Mouse (Mus musculus): ENCODE results near the gene 2010315B03Rik. TPM values are rescaled to one million over a fixed set of nuclear protein-coding genes. Genes with fewer than 3 reads are reported as not detected.
"Not testable (repeated sequence)": the region's sequence is repeated elsewhere in the genome, so short reads cannot be mapped to it uniquely, and the experiment has no call there.

2010315B03Rik gene
- polyA plus RNA-seq, 1 experiment from 2014 or later = 7.1 TPM

DNA sequence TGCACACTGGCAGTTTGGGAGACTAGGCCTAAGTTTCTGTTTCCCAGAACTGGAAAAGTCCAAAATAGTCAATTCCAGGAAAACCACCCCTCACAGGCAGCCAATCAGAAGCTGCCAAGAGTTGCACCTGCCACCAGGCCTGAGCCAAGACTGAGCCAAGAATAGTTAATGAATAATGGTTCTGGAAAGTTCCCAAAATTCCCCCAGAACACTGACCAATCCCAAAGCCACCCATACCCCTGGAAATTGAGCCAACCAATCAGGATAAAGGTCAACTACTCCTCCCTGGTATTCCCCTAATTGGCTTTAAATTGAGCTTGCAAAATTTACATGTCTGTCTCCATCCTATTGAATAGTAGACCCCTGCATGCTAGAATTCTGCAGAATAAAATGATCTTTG is 39.3 kb downstream of the 2010315B03Rik start:
- Histone ChIP-seq H3K27me3 (ENCODE audit: control insufficient read depth, insufficient read depth, low read length) (no peaks in the 10 kb centered on the region), H3K4me1 (ENCODE audit: control insufficient read depth, insufficient read depth, low read length) (no peaks in the 10 kb centered on the region), H3K4me2 (no peak overlapping the region), H3K9ac (ENCODE audit: low read length) (no peak overlapping the region), H3K27ac (ENCODE audit: low read depth, low read length) (no peak overlapping the region), H3K9me3 (ENCODE audit: control insufficient read depth, low read length) (peaks cover 38% of the 10 kb centered on the region), H3K4me3 (ENCODE audit: low read depth, low read length) (no peak overlapping the region), H3K36me3 (ENCODE audit: control insufficient read depth, insufficient read depth, low read length) (peaks cover 17% of the 10 kb centered on the region)
- DNase-seq (ENCODE audit: low spot score, missing footprints) = no peak
- ATAC-seq (ENCODE audit: low FRiP score) = no peak

DNA sequence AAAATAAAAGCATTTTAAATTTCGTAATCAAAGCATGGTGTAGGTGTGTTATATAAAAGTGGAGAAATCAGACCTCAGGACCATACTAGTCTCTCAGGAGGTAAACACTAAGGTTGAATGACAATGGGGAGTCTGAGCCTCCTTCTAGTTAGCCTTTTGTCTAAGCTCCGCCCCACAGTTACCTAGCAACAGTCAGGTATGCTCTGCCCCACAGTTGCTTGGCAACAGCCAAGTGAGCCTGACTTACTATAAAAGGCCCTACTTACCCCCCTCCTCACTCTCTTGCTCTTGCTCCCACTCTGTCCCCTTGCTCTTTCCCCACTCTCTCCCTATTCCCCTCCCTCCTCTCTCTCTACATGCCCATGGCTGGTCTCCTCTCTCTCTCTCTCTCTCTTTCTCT is 44.6 kb downstream of the 2010315B03Rik start:
- H3K27ac ChIP-seq (ENCODE audit: low read depth, low read length) = no peak overlapping the region
- H3K4me2 ChIP-seq = no peak overlapping the region

DNA sequence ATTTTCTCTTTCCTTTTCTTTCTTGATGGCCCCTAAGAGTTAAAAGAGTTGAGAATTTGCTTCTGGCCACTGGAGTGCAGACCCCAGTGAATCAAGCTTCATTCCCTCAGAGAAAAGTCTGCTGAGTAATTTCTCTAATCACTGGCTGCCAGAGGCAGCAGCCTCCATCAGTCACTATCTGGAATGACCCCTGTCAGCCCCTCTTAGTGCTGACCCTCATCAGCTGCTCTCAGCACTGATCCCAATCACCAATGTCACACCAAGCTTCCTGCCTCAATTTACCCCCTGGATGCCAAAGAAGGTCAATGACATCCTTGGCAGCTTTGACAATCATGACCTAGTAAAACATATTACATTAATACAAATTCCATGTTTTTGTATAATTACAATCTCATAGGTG is 45.0 kb downstream of the 2010315B03Rik start:
- Histone ChIP-seq H3K4me1 (ENCODE audit: control insufficient read depth, insufficient read depth, low read length) (peaks cover 6% of the 10 kb centered on the region; the same call in 1 of the 2 replicates), H3K27ac (ENCODE audit: low read depth, low read length) (no peak overlapping the region), H3K9ac (ENCODE audit: low read length) (no peak overlapping the region), H3K9me3 (ENCODE audit: control insufficient read depth, low read length) (peaks cover 18% of the 10 kb centered on the region), H3K36me3 (ENCODE audit: control insufficient read depth, insufficient read depth, low read length) (peaks cover 17% of the 10 kb centered on the region), H3K4me3 (ENCODE audit: low read depth, low read length) (no peak overlapping the region), H3K4me2 (no peak overlapping the region), H3K27me3 (ENCODE audit: control insufficient read depth, insufficient read depth, low read length) (no peaks in the 10 kb centered on the region)
- ATAC-seq (ENCODE audit: low FRiP score) (peak; percentile 69), DNase-seq (ENCODE audit: low spot score, missing footprints) (no peak)

More for the DNA sequence above, 44.6 kb downstream of the 2010315B03Rik start:
- H3K4me1 ChIP-seq (ENCODE audit: control insufficient read depth, insufficient read depth, low read length) = peaks cover 6% of the 10 kb centered on the region; the same call in 1 of the 2 replicates
- H3K9ac ChIP-seq (ENCODE audit: low read length) = no peak overlapping the region
- peaks cover 17% of the 10 kb centered on the region for H3K36me3 ChIP-seq (ENCODE audit: control insufficient read depth, insufficient read depth, low read length)
- peak; percentile 95 for DNase-seq (ENCODE audit: low spot score, missing footprints)
- WGBS = 11% methylated on average over 2 of the region's 2 CpGs
- ATAC-seq (ENCODE audit: low FRiP score) = peak; percentile 97
- no peaks in the 10 kb centered on the region for H3K27me3 ChIP-seq (ENCODE audit: control insufficient read depth, insufficient read depth, low read length)
- no peak overlapping the region for H3K4me3 ChIP-seq (ENCODE audit: low read depth, low read length)
- peaks cover 20% of the 10 kb centered on the region for H3K9me3 ChIP-seq (ENCODE audit: control insufficient read depth, low read length)

DNA sequence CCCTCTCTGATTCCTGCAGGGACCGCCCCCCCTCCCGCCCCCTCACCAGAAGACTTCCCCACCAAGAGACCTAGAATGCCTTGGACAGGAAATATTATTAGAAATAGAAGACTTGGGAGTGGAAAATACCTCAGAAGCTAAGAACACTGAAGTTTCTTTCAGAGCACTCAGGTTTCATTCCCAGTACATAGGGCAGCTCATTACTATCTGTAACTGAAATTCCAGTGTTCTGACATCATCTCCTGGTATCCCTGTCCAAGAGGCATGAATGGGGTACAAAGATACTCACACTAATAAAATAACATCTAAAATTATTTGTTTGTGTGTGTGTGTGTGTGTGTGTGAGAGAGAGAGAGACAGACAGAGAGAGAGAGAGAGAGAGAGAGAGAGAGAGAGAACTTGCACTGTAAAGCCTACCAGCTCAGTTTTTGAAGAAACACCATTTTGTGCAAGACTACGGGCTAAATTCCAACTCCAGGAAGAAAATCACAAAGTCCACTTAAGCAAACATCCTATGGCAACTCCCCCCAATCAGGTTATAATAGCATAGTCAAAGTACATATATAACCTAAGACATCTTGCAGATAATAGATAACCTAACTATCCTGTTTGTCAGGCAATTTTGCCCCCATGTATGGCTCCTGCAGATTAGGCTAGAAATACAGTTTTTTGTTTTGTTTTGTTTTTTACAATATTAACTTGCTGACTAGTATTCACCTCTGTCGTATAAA is 49.3 kb downstream of the 2010315B03Rik start:
- Histone ChIP-seq H3K27me3 (ENCODE audit: control insufficient read depth, insufficient read depth, low read length) (no peaks in the 10 kb centered on the region), H3K4me3 (ENCODE audit: low read depth, low read length) (no peak overlapping the region), H3K27ac (ENCODE audit: low read depth, low read length) (no peak overlapping the region), H3K4me2 (no peak overlapping the region), H3K36me3 (ENCODE audit: control insufficient read depth, insufficient read depth, low read length) (no peaks in the 10 kb centered on the region), H3K9ac (ENCODE audit: low read length) (no peak overlapping the region), H3K4me1 (ENCODE audit: control insufficient read depth, insufficient read depth, low read length) (peaks cover 6% of the 10 kb centered on the region; the same call in 1 of the 2 replicates), H3K9me3 (ENCODE audit: control insufficient read depth, low read length) (no peaks in the 10 kb centered on the region)
- no peak for ATAC-seq (ENCODE audit: low FRiP score)
- no peak for DNase-seq (ENCODE audit: low spot score, missing footprints)
- WGBS = 85% methylated on average over 4 of the region's 4 CpGs

DNA sequence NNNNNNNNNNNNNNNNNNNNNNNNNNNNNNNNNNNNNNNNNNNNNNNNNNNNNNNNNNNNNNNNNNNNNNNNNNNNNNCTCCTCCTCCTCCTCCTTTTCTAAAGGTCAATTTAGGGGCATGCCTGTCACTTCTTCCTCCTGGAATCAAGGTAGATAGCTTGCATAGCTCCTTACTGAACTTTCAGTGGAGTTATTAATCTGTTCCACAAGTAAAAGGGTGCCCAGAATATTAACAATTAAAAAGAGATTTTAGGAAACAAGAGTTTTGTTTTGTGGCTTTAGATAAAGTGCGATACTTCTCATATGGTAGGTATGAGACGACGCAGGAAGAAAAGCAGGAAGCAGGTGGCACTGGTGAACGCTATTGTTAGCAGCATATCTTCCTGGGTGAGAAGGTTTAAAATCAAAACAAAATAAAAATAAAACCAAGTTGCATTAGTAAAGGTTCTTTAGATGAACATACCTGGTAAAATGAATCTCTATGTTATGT is 54.4 kb downstream of the 2010315B03Rik start:
- ATAC-seq (ENCODE audit: low FRiP score) = no peak
- Histone ChIP-seq H3K9me3 (ENCODE audit: control insufficient read depth, low read length) (no peaks in the 10 kb centered on the region; the same call in 1 of the 2 replicates), H3K4me1 (ENCODE audit: control insufficient read depth, insufficient read depth, low read length) (no peaks in the 10 kb centered on the region), H3K27me3 (ENCODE audit: control insufficient read depth, insufficient read depth, low read length) (no peaks in the 10 kb centered on the region), H3K4me2 (no peak overlapping the region), H3K36me3 (ENCODE audit: control insufficient read depth, insufficient read depth, low read length) (no peaks in the 10 kb centered on the region), H3K4me3 (ENCODE audit: low read depth, low read length) (no peak overlapping the region), H3K9ac (ENCODE audit: low read length) (no peak overlapping the region), H3K27ac (ENCODE audit: low read depth, low read length) (no peak overlapping the region)
- DNase-seq (ENCODE audit: low spot score, missing footprints) = no peak
- WGBS = 85% methylated on average over 4 of the region's 4 CpGs

DNA sequence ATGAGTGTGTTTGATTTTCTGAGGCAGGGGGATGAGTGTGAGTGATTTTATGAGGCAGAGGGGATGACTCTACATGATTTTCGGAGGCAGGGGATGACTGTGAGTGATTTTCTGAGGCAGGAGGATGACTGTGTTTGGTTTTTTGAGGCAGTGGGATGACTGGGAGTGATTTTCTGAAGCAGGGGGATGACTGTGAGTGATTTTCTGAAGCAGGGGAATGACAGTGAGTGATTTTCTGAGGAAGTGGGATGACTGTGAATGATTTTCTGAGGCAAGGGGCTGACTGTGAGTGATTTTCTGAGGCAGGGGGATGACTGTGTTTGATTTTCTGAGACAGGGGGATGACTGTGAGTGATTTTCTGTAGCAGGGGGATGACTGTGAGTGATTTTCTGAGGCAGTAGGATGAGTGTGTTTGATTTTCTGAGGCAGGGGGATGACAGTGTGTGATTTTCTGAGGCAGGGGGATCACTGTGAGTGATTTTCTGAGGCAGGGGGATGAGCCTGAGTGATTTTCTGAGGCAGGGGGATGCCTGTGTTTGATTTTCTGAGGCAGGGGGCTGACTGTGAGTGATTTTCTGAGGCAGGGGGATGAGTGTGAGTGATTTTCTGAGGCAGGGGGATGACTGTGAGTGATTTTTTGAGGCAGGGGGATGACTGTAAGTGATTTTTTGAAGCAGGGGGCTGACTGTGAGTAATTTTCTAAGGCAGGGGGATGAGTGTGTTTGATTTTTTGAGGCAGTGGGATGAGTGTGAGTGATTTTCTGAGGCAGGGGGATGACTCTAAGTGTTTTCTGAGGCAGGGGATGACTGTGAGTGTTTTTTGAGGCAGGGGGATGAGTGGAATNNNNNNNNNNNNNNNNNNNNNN is 55.1 kb downstream of the 2010315B03Rik start:
- Histone ChIP-seq H3K9ac (ENCODE audit: low read length) (no peak overlapping the region), H3K4me3 (ENCODE audit: low read depth, low read length) (no peak overlapping the region), H3K27me3 (ENCODE audit: control insufficient read depth, insufficient read depth, low read length) (no peaks in the 10 kb centered on the region), H3K4me2 (no peak overlapping the region), H3K4me1 (ENCODE audit: control insufficient read depth, insufficient read depth, low read length) (no peaks in the 10 kb centered on the region), H3K36me3 (ENCODE audit: control insufficient read depth, insufficient read depth, low read length) (no peaks in the 10 kb centered on the region), H3K27ac (ENCODE audit: low read depth, low read length) (no peak overlapping the region), H3K9me3 (ENCODE audit: control insufficient read depth, low read length) (no peaks in the 10 kb centered on the region; the same call in 1 of the 2 replicates)
- 71% methylated on average over 1 of the region's 1 CpGs for WGBS
- ATAC-seq (ENCODE audit: low FRiP score) (peak; percentile 78), DNase-seq (ENCODE audit: low spot score, missing footprints) (peak; percentile 98)

DNA sequence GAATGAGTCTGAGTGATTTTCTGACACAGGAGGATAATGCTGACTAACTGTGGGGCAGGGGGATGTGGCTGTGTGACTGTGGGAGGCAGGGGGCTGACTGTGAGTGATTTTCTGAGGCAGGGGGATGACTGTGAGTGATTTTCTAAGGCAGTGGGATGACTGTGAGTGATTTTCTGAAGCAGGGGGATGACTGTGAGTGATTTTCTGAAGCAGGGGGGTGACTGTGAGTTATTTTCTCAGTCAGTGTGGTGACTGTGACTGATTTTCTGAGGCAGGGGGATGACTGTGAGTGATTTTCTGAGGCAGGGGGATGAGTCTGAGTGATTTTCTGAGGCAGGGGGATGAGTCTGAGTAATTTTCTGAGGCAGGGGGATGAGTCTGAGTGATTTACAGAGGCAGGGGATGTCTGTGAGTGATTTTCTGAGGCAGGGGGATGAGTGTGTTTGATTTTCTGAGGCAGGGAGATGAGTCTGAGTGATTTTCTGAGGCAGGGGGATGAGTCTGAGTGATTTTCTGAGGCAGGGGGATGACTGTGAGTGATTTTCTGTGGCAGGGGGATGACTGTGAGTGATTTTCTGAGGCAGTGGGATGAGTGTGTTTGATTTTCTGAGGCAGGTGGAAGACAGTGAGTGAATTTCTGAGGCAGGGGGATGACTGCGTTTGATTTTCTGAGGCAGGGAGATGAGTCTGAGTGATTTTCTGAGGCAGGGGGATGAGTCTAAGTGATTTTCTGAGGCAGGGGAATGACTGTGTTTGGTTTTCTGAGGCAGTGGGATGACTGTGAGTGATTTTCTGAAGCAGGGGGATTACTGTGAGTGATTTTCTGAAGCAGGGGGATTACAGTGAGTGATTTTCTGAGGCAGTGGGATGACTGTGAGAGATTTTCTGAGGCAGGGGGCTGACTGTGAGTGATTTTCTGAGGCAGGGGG is 56.0 kb downstream of the 2010315B03Rik start:
- H3K9ac ChIP-seq (ENCODE audit: low read length); H3K9me3 ChIP-seq (ENCODE audit: control insufficient read depth, low read length); H3K27me3 ChIP-seq (ENCODE audit: control insufficient read depth, insufficient read depth, low read length); H3K4me1 ChIP-seq (ENCODE audit: control insufficient read depth, insufficient read depth, low read length); H3K36me3 ChIP-seq (ENCODE audit: control insufficient read depth, insufficient read depth, low read length); H3K4me2 ChIP-seq; H3K27ac ChIP-seq (ENCODE audit: low read depth, low read length); H3K4me3 ChIP-seq (ENCODE audit: low read depth, low read length): not testable (repeated sequence)
- peak; percentile 79 for ATAC-seq (ENCODE audit: low FRiP score)
- WGBS = 14% methylated on average over 1 of the region's 1 CpGs
- peak; percentile 96 for DNase-seq (ENCODE audit: low spot score, missing footprints)

DNA sequence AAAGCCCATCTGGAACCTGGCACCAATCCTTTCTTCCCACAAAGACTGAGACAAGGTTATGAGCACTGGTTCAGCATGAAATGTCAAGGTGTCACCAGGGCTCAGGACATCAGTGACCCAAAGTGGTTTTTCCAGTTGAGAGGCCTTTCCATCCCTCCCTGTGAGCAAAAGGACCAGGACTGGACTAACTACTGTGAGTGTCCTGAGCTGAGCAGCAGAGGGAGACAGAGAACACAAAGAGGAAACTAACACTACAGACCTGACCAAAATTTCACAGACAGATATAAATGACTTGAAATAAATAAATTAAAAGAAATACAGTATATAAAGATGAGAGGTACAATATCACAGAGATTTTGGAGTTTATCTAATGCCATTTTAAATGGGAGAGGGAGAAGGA is 61.1 kb downstream of the 2010315B03Rik start:
- Histone ChIP-seq H3K4me1 (ENCODE audit: control insufficient read depth, insufficient read depth, low read length) (peaks cover 4% of the 10 kb centered on the region; the same call in 1 of the 2 replicates), H3K9ac (ENCODE audit: low read length) (no peak overlapping the region), H3K4me2 (no peak overlapping the region), H3K9me3 (ENCODE audit: control insufficient read depth, low read length) (no peaks in the 10 kb centered on the region; the same call in 1 of the 2 replicates), H3K27me3 (ENCODE audit: control insufficient read depth, insufficient read depth, low read length) (no peaks in the 10 kb centered on the region), H3K4me3 (ENCODE audit: low read depth, low read length) (no peak overlapping the region), H3K27ac (ENCODE audit: low read depth, low read length) (no peak overlapping the region), H3K36me3 (ENCODE audit: control insufficient read depth, insufficient read depth, low read length) (no peaks in the 10 kb centered on the region)
- ATAC-seq (ENCODE audit: low FRiP score) (peak; percentile 65), DNase-seq (ENCODE audit: low spot score, missing footprints) (no peak)
